Mouse (Mus musculus): Measurements from ENCODE around the gene Nfia.

Gene Nfia

GRCm38 (mm10) chr4:98002206-98002605 is 229.7 kb downstream of the Nfia start:
- no peak for DNase-seq (ENCODE audit: low read depth, low spot score)

DNA sequence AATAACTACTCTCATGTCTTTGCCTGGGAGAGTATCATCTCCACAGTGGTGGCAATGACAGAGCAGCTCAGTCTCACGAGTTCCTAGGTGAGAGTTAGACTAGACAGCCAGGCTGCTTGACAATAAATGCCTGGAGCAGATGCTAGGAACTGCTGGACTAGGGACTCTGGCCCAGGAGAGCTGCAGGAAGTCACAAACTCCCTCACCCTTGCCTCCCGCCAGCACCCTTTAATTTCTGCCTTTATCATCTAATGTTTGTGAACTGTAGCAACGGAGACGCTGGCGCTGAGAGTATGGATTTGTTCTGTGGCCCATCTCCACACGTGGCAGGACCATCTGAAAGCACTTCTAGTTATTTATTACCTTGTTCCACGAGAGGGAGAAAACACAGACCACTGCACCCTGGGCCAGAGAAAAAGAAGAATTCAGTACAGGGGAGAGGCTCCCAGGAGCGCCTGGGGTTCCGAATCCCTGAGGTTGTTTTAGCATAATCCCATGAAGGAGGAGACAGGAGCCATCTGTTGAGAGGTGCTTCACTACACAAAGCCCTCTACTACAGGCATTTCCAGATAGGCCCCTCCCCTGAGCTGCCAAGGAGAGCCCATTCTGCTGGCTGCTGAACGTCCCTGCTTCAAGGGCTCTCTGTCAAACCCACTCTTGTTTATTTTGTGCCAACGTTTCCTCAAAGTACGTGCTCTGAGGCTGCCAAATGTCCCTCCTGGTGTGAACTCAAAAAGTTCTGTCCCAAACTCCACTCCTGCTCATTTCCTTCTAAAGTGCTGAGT is 231.0 kb downstream of the Nfia start:
- peak; percentile 50 for DNase-seq (ENCODE audit: low read depth, low spot score)

DNA sequence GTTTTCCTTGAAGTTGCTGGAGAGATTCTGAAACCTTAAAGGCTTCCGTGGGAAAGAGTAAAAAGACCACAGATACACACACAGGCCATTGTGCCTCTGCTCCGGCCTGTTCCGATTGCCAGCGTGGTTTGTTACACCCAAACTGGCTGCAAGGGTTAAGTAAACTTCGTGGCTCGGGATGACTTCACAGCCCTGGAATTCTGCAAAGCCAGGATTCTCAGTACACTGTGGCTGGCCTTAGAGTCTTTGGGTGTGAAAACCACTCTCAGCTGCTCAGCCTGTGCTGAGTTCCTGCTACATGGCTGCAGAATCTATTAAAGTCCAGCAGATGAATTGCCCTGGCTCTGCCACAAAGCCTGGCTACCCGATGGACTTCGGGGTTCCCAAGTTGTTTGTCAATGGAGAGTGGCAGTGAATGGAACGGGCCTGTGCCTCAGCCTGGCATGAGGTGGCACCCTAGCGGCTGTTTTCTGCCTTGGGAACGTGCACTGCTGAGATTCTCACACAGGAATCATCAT is 231.6 kb downstream of the Nfia start:
- peak; percentile 89 for DNase-seq (ENCODE audit: low read depth, low spot score)

DNA sequence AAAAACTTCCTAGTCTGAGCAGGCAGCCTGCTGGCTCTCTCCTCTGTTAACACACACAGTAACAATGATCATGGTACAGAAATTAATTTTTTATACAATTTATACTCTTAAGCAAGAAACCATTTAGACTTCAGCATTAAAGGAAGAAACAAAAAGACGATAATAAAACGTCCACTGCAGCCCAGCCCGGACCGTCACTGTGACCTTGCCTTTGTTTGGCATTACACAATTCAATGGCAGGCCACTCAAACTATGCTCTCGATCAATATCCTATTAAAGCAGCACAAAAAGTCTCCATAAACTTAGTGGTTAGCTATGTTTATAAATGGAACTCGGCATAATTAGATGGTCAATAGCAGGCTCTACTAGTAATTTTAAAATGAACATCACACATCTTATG is 232.5 kb downstream of the Nfia start:
- DNase-seq (ENCODE audit: low read depth, low spot score) = no peak

DNA sequence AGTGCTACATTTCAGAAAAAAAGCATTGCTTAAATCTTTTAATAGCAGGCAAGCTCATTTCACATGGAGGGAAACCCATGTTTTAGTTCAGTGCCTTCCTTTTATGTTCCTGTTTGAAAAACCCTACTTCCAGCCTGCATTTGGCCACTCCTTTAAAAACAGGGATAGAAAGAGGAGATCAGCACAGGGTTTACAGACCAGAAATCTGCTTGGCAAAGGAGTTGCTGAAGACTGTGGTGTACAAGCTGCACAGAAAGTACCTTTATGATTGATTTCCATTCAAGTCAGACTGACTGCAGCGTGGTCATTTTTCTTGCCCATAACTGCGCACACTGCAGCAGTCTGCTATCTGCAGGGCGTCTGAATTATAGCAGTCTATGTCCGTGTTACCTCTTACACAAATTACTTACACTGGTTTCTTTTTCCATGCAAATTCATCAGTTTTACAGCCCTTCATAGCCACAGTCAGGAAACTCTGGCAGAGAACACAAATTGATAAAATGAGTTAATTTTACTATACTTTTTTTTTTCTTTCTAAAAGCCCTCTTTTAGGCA is 236.4 kb downstream of the Nfia start:
- DNase-seq (ENCODE audit: low read depth, low spot score) = no peak

DNA sequence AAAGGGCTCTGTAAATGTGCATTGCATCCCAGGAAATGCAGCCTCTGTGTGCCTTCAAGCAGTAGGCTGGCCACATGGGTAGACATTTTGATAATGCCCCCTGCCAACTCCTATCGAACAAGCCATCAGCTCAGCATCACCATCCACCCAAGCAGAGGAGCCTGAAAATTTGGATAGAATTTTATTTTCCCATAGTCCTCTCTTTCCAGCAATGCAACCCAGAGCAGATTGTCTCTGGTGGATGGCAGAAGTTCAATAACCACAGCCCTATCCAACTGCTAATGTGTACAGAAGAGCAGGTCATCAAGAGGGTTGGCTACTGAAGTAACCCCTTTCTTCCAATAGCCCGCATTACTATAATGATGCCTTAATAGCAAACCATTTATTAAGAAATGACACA is 237.4 kb downstream of the Nfia start:
- DNase-seq (ENCODE audit: low read depth, low spot score) = no peak

DNA sequence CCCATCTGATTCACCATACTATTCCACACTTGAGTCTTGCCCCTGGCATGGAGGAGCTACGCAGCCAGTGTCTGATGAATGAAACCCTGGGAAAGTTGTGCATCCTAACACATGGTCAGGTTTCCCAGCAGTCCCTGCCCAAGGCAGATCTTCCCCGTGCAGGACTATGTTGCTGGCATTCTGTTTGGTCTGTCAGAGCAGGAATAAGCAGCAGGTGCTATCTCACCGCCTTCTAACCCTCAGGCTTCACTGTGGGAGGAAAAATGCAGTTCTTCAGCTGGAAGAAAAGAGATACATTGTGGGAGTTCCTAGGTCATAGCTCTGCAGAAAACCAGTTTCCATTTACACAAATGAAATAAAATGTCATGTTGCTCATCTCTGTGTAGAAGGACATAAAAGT is 247.3 kb downstream of the Nfia start:
- DNase-seq (ENCODE audit: low read depth, low spot score) = no peak

GRCm38 (mm10) chr4:98020836-98021235 is 248.3 kb downstream of the Nfia start:
- DNase-seq (ENCODE audit: low read depth, low spot score) = no peak

DNA sequence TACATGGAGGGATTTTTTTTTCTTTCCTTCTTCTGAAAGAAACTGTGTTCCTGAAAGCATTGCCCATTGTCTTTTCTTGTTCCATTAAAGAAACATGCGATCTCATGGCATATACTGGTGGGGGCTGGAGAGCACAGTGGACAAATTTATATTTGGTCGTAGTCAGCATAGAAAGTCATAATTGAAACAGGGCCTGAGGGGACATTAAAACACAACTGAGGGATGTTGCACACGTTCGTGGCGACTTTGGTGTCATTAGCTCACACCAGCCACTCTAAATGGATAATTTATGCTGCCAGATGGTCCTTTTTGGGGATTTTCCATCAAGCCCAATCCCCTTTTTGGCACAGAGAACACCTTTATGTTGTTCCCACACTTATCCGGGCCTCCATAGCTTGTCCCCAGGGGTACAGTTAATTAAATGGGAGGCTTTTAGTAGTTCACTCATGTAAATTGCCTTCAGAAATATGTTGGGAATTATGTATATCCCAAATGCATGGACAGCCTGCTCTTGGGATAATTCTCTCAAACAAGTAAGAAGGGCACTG is 250.8 kb downstream of the Nfia start:
- no peak for DNase-seq (ENCODE audit: low read depth, low spot score)

GRCm38 (mm10) chr4:98027412-98027811 is 254.9 kb downstream of the Nfia start:
- no peak for DNase-seq (ENCODE audit: low read depth, low spot score)

- no peak for DNase-seq (ENCODE audit: low read depth, low spot score)
Measured at GRCm38 (mm10) chr4:98031871-98032270, 259.3 kb downstream of the Nfia start.

- no peak for DNase-seq (ENCODE audit: low read depth, low spot score)
Measured at GRCm38 (mm10) chr4:98032332-98032731, 259.8 kb downstream of the Nfia start.

DNA sequence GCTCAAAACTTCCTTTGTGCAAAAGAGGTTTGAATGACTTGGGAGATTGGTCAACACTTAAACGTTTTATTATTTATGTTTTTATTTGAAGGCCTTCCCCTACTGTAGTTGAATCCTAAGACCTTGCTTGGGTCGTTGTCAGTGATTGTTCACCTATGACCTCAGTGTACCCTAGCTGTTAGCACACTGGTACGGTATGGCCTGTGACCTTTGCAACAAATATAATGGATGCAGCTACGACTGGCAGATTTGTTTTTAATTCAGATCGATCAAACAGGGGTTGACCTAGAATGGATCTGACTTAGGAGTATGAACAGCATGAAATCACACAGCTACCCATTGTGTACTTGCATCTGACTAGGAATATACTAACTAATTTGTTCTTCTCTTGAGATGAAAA is 266.6 kb downstream of the Nfia start:
- DNase-seq (ENCODE audit: low read depth, low spot score) = no peak

DNA sequence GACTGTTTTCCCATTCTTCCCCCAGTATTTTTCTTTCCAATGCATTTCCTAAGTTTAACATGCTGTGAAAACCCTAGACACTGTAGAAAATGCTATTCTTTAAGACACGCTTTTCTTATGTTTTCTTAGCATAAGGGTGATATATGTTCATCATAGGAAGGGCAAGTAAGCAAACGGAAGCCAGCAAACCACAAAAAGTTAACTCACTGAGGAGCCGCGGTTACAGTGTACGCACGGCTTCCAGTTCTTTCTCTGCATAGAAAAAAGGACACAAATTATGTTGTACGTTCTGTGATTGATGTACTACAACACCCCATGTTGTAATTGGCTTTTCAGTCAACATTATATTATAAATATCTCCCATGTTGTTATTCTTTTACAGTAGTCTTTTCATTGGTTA is 267.6 kb downstream of the Nfia start:
- DNase-seq (ENCODE audit: low read depth, low spot score) = no peak

DNA sequence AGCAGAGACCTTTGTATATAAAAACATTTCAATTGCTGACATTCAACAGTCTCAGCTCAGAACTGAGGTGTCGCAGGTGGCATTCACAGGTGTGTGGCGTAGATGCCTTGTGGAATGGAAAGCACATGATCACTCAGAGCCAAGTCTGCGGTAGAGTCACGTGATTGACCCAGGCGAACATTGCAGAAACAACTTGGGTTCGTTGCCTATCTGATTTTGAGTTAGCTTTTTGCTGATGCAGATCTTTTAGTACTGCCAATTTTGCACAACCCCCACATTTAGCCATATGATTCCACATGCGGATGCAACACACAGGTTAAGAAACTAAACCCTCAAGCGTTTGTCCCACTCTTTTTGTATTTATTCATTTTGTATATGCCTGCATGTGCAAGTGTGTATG is 272.1 kb downstream of the Nfia start:
- no peak for DNase-seq (ENCODE audit: low read depth, low spot score)

- no peak for DNase-seq (ENCODE audit: low read depth, low spot score)
Measured at GRCm38 (mm10) chr4:98047369-98047768, 274.8 kb downstream of the Nfia start.

DNA sequence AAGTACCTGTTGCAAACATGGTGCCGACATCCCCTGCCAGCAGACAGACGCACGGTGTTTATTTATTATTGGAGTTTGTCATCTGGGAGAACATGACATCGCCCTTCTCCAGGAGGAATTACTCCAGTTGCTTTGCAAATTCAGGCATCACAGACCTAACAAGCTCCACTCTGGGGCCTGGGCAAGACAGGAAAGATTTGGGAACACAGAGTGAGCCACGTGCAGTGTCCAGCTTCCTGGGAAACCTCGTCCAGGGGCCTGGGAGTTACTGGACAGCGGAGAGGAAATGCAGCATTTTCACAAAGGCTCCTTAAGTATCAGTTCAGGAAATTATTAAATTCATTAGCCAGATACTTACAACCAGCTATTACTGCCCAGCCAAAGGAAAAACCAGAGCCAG is 277.1 kb downstream of the Nfia start:
- no peak for DNase-seq (ENCODE audit: low read depth, low spot score)

GRCm38 (mm10) chr4:98050003-98050620 is 277.6 kb downstream of the Nfia start:
- no peak for DNase-seq (ENCODE audit: low read depth, low spot score)

- no peak for DNase-seq (ENCODE audit: low read depth, low spot score)
Measured at GRCm38 (mm10) chr4:98050781-98051180, 278.2 kb downstream of the Nfia start.

DNA sequence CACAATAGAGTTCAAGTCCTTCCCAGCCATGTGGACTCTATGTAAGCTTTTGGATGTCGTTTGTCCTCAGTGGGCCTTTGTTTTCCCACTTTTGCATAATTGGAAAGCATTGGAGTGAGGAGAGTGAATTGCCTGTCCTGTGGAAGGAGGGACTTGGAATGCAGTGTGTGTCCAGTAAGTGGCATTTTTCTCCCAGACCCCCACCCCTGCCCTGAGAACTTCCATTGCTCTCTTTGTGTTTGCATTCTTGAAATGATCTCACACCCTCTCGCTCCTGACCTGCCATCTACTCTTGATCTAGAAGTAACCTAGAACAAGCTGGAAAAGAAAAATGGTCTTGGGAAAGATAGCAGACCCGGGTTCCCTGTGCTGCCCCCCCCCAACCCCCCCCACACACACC is 278.8 kb downstream of the Nfia start:
- no peak for DNase-seq (ENCODE audit: low read depth, low spot score)

- DNase-seq (ENCODE audit: low read depth, low spot score) = no peak
Measured at GRCm38 (mm10) chr4:98055036-98055435, 282.5 kb downstream of the Nfia start.

- no peak for DNase-seq (ENCODE audit: low read depth, low spot score)
Measured at GRCm38 (mm10) chr4:98056396-98057020, 284.0 kb downstream of the Nfia start.

Data from 3T3-L1 (cell line).